Mouse (Mus musculus): ENCODE measurements around the gene Trim61.

The Trim61 gene

GRCm38 (mm10) chr8:64983150-64983897, 35.0 kb downstream of the Trim61 start:
- peak; percentile 42 to 49 for DNase-seq
